Mouse (Mus musculus) G1E (cell line): ENCODE results near the gene Kat14.

ENCODE experiments used
- CTCF ChIP-seq: IDR thresholded peaks from 2 replicates; pipeline ENCODE4 v1.5.1; 2012; ENCODE audit warnings: low read depth, low read length, inconsistent platforms, mixed read lengths
- GATA1 ChIP-seq: IDR thresholded peaks from 2 replicates; pipeline ENCODE4 v1.6.1; 2012; ENCODE audit warnings: borderline replicate concordance, low read length, inconsistent platforms, mixed read lengths
- GATA2 ChIP-seq: IDR thresholded peaks from 2 replicates; pipeline ENCODE4 v1.6.1; 2012; ENCODE audit warnings: low read depth, low read length, inconsistent platforms, borderline replicate concordance

DNA sequence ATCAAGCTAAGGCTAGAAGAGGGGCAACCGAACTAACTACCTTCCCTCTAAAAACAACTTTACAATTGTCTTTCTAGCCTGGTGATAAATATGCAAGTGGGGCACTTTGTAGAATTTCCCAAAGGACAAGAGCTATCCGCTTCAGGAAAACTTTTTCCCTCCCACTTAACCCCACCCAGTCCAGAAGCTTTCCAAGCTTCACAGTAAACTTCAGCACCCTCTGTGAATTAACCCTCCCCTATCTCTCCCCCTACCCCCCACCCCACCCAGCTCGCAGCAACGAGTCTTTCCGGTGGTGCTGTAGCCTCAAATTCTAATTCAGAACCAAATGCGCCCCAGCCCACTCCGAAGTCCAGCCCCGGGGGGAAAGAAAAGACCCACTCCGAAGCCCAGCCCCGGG is 39.3 kb upstream of the Kat14 start:
- TF ChIP-seq CTCF (no peak), GATA1 (no peak), GATA2 (no peak)
